Mouse (Mus musculus) heart, adult 2 months (tissue): ENCODE data around the gene Ube2r2.

ENCODE experiments used
- CTCF ChIP-seq: fragments of 200-600 bp; IDR thresholded peaks from 2 replicates; pipeline ENCODE4 v1.8.1; 2022; ENCODE audit warnings: antibody characterized with exemption, mild to moderate bottlenecking, moderate library complexity
- EP300 ChIP-seq: fragments of 200-500 bp; IDR thresholded peaks from 2 replicates; pipeline ENCODE4 v1.6.1; 2011; ENCODE audit warnings: low read depth, low read length, control low read depth; ENCODE audit not compliant: insufficient read depth

GRCm38 (mm10) chr4:41151186-41151585 lies 15.6 kb downstream of the Ube2r2 start:
- TF ChIP-seq EP300: no peak
- TF ChIP-seq CTCF: no peak
